Mouse (Mus musculus) frontal cortex, adult 2 months (tissue): ENCODE results near the gene Slc6a9. TPM values are rescaled to one million over a fixed set of nuclear protein-coding genes. Genes with fewer than 3 reads are reported as not detected.

ENCODE experiments used
- DNase-seq, 2 experiments: peaks; one replicate each; pipeline ENCODE4 v3.0.0; 2022; ENCODE audit warnings: low spot score in 1 of 2; ENCODE audit errors: extremely low spot score in 1 of 2
- polyA plus RNA-seq: library from polyadenylated mRNA; depleted of rRNA; stranded (reverse); fragments of >200 nt; gene quantifications from 2 replicates; pipeline ENCODE4 v1.2.3, GENCODE M21; 2012; rRNA removed

The Slc6a9 gene
- polyA plus RNA-seq, result 79.0 and 93.0 TPM in 2 replicates

GRCm38 (mm10) chr4:117834457-117834844 lies at the start of gene Slc6a9:
Gene Slc6a9 (plus strand): TSS chr4:117834506.
- no peak for DNase-seq

DNA sequence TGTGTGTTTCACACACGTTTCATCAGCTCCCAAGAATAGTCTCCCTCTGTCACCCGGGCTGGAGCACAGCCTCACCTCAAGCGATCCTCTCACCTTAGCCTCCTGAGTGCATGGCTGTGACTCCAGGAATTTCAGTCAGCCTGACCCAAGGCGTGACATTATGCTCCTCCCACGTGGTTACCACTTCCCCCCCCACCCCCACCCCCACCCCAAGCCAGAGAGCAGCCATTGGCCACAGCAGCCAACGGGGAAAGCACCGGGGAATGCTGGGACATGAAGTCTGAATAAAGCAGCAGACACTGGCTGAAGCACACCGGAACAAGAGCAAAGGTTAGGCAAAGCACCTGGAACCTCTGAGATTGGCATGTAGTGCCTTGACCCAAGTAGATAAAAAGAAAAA lies 47.3 kb upstream of the Slc6a9 start:
- DNase-seq, result no peak

GRCm38 (mm10) chr4:117788308-117788707 lies 46.0 kb upstream of the Slc6a9 start:
- DNase-seq, result no peak

DNA sequence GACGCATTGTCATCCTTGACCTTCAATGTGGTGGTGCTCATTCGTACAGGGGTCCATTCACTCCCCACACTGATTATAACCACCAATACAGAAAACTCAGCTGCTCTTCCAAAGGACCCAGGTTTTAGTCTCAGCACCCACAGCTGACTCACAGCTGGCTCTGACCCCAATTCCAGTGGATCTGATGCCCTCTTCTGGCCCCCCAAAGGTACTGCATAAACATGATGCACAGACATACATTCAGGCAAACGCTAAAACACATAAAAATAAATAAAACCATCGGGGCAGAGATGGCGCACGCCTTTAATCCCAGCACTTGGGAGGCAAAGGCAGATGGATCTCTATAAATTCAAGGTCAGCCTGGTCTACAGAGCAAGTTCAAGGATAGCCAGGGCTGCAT lies 34.4 kb upstream of the Slc6a9 start:
- no peak for DNase-seq

GRCm38 (mm10) chr4:117806992-117807391 lies 27.3 kb upstream of the Slc6a9 start:
- DNase-seq, result no peak

DNA sequence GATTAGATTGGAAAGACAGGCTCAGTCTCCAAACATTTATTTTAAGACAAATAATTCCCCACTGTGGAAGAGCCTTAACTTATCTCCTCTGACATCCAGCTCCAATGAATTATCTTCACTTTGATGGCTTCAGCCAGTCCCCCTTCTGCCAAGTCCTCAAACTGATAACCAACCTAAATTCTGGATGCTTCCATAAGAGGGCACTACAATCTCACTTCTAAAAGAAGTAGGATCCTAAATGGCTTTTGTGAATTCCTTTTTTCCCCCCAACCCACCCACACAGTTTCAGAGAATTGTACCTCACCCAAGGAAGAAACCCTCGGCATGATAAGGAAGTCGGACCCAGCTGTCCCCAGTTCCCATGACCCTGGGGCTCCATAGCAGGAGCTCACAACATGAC lies 23.4 kb upstream of the Slc6a9 start:
- peak in 1 of 2 experiments; percentile 49 for DNase-seq

DNA sequence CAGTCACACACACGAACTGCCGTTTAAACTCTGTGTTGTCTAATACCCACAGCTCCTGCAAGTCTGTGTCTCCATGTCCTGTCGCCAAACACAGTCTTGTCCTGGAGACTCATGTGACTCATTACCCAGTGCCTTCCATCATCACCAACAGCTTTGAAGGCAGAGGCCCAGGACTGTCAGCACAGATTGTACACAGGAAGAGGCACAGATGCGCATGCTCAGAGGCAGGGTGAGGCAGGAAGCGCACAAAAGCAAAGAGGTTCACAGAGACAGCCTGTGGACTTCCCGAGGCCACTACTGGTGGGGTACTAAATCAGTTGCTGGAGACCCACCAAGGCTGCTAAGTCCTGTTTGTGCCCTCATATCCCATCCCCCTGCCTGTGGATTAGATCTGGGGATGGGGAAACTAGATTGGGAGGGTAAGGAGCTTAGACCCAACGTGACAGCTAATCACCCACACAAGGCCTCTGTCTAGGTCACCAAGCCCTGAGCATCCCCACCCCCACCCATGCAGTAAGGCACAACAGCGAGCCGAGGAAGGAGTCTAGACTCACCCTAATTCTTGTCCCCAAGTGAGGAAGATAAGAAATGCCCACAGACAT lies 20.6 kb upstream of the Slc6a9 start:
- no peak for DNase-seq

GRCm38 (mm10) chr4:117814333-117814732 lies 20.0 kb upstream of the Slc6a9 start:
- no peak for DNase-seq

GRCm38 (mm10) chr4:117816776-117817175 lies 17.5 kb upstream of the Slc6a9 start:
- no peak for DNase-seq

GRCm38 (mm10) chr4:117818032-117818431 lies 16.3 kb upstream of the Slc6a9 start:
- no peak for DNase-seq

DNA sequence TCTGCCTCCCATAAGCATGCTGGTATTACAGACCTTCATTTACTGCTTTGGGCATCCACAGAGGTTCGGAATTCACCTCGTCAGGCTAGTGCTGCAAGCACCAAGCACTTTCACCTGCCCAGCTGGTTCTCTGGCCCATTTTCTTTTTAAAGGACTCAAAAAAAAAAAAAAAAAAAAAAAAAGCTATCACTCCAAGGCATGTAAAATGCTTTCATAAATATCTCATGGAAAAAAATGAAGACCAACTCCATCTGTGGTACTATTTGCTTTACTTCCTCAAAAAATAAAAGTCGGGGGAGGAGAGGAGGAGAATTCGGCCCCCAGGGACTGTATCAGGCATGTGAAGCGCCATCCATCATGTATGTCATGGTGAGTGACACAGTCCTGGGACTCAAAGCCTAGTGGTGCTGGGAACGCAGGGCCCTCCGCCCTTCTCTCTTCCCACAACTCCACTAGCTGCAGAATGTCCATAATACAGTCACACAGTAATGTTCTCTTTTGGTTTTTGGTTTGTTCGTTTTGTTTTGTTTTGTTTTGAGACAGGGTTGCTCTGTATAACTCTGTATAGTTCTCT lies 5.6 kb upstream of the Slc6a9 start:
- no peak for DNase-seq

DNA sequence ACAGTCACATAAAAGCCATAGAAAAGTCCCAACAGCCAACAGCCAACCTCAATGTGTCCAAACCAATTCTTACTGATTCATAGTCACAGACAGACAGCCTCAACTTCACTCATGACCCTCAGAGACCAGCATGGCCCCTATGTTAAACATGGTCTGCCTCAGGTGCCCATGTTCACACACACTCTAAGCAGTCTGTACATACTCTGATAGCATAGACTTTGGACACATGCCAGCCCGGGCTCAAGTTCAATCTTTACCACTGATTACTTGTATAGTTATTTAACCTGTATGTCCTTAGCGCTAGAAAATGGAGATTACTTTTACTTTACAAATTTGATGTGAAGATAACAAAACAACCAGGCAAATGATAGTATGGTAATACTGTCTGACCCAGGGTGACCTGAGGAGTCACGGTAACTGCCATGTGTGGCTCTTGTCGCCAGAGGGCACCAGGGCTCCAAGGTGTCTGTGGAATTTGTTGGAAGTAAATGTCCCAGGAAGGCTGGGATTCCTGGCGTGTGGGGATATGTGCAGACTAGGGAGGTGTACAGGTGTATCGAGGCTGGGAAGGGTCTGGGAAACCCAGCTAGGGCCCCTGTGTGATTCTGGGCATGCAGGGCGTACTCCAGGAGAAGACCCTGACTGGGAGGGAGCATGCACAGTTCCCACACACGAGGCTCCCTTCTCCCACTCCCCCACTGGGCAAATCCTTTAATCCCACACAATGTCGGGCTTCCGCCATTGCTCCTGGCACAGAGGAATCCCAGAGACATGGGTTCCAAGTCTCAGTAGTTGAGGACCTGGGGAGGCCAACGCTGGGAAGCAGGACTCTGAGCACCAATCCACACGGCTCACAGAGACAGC lies 4.8 kb upstream of the Slc6a9 start:
- peak in 1 of 2 experiments; percentile 74 for DNase-seq

DNA sequence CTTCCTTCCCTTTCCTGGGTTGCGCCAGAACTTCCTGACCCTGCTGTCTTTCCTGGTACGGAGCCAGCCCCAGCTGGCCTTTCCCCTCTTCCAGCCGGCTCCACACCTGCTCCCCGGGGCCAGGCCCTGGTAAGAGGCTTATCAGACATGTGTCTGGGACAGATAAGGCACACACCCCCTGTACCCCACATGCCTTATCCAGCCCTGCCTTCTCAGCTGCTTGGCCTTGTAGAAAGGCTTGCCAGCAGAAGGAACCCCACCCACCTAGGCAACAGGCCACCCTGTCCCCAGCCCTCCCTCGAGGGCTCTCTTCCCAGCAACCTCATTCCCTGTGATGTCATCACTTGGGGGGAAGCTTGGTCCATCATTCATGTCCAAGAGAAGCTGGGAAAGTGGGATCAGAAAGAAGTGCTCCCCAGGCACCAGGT lies 4.2 kb upstream of the Slc6a9 start:
- DNase-seq, result no peak

DNA sequence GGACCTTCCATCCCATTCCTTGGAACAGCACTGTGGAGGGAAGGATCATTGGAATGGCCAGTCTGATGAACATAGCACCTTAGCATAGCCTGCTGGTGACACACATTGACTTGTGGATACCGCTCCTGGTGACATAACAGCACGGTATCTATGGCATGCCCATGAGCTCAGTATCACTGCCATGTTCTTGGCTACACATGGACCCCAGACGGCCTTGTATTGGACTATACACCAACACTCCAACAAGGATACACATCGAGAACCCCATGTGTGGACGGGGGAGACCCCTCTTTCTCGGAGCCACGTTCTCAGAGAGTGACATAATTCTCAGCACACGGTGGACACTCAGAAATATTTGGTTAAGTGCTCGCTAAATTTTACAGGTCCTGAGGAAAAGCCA lies 3.5 kb upstream of the Slc6a9 start:
- DNase-seq, result no peak

GRCm38 (mm10) chr4:117831499-117831898 lies 2.8 kb upstream of the Slc6a9 start:
- DNase-seq, result no peak

DNA sequence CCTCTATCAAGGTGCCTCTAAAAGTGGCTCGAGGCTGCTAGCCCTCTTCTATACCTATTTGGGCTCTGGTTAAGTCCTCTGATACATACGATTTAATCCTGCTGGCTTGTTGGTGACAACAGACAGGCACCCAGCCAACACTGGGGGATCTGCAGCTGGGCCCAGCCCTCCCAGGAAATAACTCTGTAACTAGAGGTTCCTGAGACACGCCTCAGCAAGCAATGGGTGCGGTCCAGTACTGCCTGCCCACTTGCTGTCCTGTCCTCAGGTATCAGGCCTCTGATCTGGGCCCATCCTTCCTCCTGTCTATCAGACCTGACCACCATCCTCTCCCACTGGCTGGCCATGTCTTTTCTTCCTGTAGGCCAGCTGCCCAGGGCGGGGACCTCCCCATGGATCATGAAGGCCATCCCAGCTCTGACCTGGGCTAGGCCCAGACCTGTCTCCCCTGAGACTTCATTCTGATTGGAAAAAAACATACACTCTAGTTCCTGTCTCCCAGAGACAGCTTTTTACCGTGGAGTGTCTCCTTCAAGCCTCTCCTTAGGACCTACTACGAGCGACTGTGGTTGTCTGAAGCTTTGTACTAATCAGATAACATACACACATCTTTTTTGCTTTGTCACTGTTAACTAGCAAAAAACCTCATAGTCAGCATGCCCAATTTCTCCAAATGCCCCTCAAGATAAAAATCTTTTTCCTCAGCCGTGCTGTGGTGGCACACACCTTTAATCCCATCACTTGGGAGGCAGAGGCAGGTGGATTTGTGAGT lies 2.2 kb upstream of the Slc6a9 start:
- DNase-seq, result no peak

DNA sequence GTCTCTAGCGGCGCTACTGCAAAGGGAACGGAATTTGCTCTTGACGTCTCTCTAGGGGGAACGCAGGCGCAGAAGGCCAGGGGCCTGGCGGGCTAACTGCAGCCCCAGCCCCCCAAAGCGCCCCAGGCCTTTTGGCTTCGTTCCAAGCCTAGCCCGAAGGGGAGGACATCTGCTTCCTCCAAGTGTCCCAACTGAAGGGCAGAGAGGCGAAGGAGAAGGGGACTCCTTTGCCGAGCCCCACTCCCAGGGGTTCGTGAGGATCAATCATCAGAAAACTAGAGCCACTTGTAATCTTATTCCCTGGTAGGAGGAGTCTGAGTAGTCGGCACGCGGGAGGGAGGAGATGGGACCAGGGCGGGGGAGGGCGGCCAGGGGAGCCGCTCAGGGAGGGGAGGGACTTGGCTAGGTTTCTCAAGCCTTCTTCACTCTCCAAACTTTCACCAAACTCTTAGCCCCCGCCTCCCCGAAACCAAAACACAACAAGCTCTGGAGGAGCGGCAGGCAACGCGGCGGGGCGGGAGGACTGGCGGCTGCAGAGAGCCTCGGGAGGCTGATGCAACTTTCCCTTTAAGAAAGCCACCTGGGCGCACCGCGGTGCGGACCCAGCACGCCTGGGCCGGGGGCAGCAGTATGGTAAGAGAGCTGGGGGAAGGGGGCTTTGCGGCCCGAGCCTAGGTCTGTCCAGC lies 682 bp downstream of the Slc6a9 start:
- peak in 1 of 2 experiments; percentile 55 for DNase-seq

- DNase-seq, result peak in 1 of 2 experiments; percentile 70
Measured at GRCm38 (mm10) chr4:117835531-117836111, 1.3 kb downstream of the Slc6a9 start.

- peak; percentile 65 to 87 for DNase-seq
Measured at GRCm38 (mm10) chr4:117836204-117836767, 2.0 kb downstream of the Slc6a9 start.

DNA sequence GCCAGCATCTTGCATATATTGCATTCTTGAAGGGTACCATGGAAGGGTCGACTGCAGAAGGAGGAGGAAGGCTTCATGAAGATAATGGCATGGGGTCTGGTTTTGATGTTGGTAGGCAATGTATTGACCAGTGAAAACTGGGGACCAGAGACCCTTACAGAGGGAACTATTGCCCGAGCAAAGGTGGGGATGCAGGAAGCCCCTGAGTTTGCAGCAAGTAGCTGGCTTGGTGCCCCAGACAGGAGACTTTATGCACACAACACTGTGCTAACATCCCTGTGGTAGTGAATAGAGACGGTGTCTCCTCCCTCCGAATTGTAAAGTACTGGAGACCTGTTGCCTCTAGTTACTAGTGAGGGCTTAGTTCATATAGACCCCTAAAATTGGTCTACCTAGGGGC lies 3.0 kb downstream of the Slc6a9 start:
- no peak for DNase-seq
